Mouse (Mus musculus) cerebellum, postnatal 25 days (tissue): Measurements from ENCODE around the gene Mex3a.
"Not testable (repeated sequence)": the region's sequence is repeated elsewhere in the genome, so short reads cannot be mapped to it uniquely, and the experiment has no call there.

Source experiments
- DNase-seq, 2 experiments: peaks; one replicate each; pipeline ENCODE4 v3.0.0; 2021; ENCODE audit warnings: mixed read lengths in 2 of 2

Gene Mex3a

GRCm38 (mm10) chr3:88572835-88573234, 40.6 kb downstream of the Mex3a start:
- DNase-seq, result no peak

GRCm38 (mm10) chr3:88573810-88574209, 41.6 kb downstream of the Mex3a start:
- no peak for DNase-seq

DNA sequence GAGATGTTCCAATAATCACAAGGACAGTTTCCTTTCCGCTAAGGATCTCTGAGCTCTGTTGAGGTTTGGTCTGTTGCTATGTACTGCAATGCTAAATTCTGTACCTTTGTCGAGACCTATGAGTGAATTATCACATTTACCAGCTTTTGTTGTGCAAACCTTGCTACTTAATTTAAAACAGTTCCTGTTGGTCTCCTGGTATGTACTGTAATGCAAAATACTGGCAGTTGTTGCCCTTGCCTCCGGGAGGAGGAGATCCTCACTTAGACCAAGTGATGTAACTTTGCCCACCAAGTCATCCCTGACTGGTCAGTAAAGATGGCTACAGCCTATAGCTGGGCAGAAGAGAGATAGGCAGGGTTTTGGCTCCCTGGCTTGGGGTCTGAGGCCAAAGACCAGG, 43.3 kb downstream of the Mex3a start, which contains the start of gene Ssr2:
Gene Ssr2 (plus strand): TSS at position 337 of the 400 bp plus-strand sequence.
- DNase-seq, result no peak

DNA sequence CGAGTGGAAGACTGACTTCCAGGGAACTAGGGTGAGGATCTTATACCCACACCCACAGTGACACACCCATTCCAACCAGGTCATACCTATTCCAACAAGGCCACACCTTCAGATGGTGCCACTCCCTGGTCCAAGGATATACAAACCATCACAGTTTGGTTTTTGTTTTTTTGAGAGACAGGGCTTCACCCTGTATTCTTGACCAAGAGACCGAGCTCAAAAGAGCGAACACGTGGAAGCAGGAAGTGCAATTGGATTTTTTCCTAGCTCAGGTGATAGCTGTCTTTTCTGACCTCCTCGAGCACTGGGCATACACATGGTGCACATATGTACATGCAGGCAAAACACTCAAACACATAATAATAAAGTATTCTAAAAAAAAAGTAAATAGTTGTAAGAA, 45.7 kb downstream of the Mex3a start:
- DNase-seq, result not testable (repeated sequence)

- DNase-seq, result no peak
These were observed 46.6 kb downstream of the Mex3a start for GRCm38 (mm10) chr3:88578498-88579424.

GRCm38 (mm10) chr3:88579454-88580117, 47.4 kb downstream of the Mex3a start:
- DNase-seq, result peak; percentile 82 to 86

DNA sequence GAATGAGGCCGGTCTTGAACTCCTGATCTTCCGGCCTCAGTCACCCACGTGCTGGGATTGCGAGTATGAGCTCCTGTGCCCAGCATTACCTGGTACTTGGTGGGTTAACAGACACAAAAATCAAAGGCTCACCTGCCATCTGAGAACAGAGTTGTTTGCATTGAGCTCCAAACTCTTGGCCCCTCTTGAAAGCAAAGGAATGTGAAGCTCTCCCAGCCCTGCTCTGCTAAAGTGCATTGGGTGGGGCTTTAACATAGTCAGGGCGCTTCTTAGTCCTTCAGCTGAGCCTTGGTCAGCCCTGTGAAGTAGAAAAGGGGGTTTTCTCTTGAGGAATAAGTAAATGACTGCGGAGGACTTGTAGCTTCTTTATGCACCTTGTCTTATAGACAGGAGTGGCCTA, 53.6 kb downstream of the Mex3a start:
- DNase-seq, result no peak

DNA sequence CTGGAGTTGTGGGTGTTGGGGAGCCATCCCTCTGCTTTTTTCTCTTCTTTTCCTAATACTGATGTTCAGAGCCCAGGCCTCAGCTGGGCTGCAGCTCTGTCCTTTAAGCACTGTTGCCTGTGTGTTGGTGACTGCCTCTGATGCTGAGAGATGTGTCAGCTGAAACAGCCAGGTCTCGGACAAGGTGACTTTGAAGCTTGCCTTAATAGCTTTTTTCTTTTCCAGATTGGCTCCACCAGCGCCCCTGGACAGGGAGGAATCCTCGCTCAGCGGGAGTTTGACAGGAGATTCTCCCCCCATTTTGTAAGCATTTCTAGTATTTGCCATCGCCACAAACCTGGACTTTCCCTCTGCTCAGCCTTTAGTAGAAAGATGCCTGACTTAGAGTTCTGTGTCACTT, 54.4 kb downstream of the Mex3a start:
- DNase-seq, result no peak

- no peak for DNase-seq
These were observed 58.1 kb downstream of the Mex3a start for GRCm38 (mm10) chr3:88590246-88590645.
